Mouse (Mus musculus) forebrain, postnatal 0 days (tissue): Measurements from ENCODE around the gene Pacs1. TPM values are rescaled to one million over a fixed set of nuclear protein-coding genes. Genes with fewer than 3 reads are reported as not detected.

Experiments used
- ATAC-seq: fragments of 200-750 bp; cut with Nextera tagmentation; 2 replicates; pipeline ENCODE4 v1.8.0; 2017; ENCODE audit warnings: mild to moderate bottlenecking, moderate library complexity
- DNase-seq: peaks from one replicate; pipeline ENCODE4 v3.0.0-alpha.2; 2015
- H3K27ac ChIP-seq: fragments of 300-500 bp; sonication (generic); 2 replicates; pipeline ENCODE4 v1.5.1; 2014; ENCODE audit warnings: low read depth, mild to moderate bottlenecking, antibody characterized with exemption, low read length, moderate library complexity, mixed read lengths
- H3K27me3 ChIP-seq: fragments of 300-500 bp; sonication (generic); 2 replicates; pipeline ENCODE4 v1.6.1; 2014; ENCODE audit warnings: mild to moderate bottlenecking, low read length, mixed read lengths; ENCODE audit not compliant: insufficient read depth
- H3K36me3 ChIP-seq: fragments of 300-500 bp; sonication (generic); 2 replicates; pipeline ENCODE4 v1.6.1; 2014; ENCODE audit warnings: mild to moderate bottlenecking, moderate library complexity; ENCODE audit not compliant: insufficient read depth
- H3K4me1 ChIP-seq: fragments of 300-500 bp; sonication (generic); 2 replicates; pipeline ENCODE4 v1.6.1; 2014; ENCODE audit warnings: antibody characterized with exemption; ENCODE audit not compliant: insufficient read depth
- H3K4me2 ChIP-seq: fragments of 300-500 bp; sonication (generic); 2 replicates; pipeline ENCODE4 v1.6.1; 2014; ENCODE audit warnings: low read depth, mild to moderate bottlenecking, moderate library complexity
- H3K4me3 ChIP-seq: fragments of 300-500 bp; sonication (generic); 2 replicates; pipeline ENCODE4 v1.5.1; 2014; ENCODE audit warnings: low read depth, low read length, mixed read lengths
- H3K9ac ChIP-seq: fragments of 300-500 bp; sonication (generic); 2 replicates; pipeline ENCODE4 v1.6.1; 2014; ENCODE audit warnings: mild to moderate bottlenecking
- H3K9me3 ChIP-seq: fragments of 300-500 bp; sonication (generic); 2 replicates; pipeline ENCODE4 v1.6.1; 2016; ENCODE audit warnings: low read length
- CTCF ChIP-seq: sonication (generic); IDR thresholded peaks from 2 replicates; pipeline ENCODE4 v1.5.1; 2016; ENCODE audit warnings: antibody characterized with exemption, control low read depth, low read depth
- WGBS: fragments of 180-500 bp; shearing (Covaris S2); extraction: QIAGEN DNeasy Blood & Tissue Kit; methylation state at CpG from one replicate; pipeline ENCODE4 v1.1.7; 2014; 5-methylcytosine and 5-hydroxymethylcytosine counted together
- polyA plus RNA-seq: library from polyadenylated mRNA; unstranded; fragments of >200 nt; fragmentation: Nextera tagmentation; extraction: Ambion mirVana; gene quantifications from 2 replicates; pipeline ENCODE4 v1.2.1, GENCODE M21; 2015
- total RNA-seq: library from RNA; depleted of rRNA; stranded (reverse); fragments of >200 nt; gene quantifications from 2 replicates; pipeline ENCODE4 v1.2.3, GENCODE M21; 2014

The Pacs1 gene
- total and polyA plus RNA-seq, 2 experiments from 2014 or later: 44.7 to 84.6 TPM

DNA sequence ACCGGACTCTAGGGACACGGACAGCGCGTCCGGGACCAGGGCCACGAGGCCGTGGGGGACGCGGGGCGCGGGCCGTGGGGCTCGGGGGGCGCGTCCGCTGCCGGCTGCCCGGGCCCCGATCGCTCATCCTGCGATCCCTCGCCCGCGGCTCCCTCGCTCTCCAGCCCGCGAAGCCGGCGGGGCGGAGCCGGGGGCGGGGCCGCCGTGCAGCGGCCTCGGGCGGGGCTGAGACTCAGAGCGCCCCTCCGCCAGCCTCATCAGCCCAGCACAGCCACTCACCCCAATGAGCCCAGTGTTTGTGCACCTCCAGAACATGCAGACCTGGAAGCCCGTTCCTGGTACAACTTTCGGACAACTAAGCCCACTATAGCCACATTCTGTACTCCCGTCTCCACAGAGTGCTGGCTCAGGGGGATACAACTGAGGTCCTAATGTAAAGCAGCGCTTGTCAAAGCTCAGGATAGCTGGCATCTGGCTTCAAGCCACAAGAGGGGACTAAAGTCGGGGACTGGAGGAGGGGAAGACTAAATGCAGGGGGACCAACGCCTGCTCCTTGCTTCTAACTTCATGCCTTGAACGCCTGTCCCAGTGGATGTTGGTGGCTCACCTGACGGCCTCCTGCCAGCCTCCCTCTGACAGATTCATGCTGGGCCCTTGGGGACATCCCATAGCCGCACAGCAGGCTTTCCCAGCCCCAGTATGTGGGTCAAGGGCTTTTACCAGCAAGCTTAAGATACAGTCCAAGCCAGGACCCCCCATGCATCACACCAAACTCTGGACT lies 174.4 kb downstream of the Pacs1 start, which contains the start of gene Cnih2:
Cnih2 (minus strand) TSS at position 159 of the 781 bp plus-strand sequence.
- Histone ChIP-seq H3K9me3 (no peaks in the 10 kb centered on the region), H3K4me1 (peaks cover 38% of the 10 kb centered on the region), H3K36me3 (peaks cover 41% of the 10 kb centered on the region), H3K27ac (peak within 1 kb of the TSS; percentile 97), H3K4me3 (peak within 1 kb of the TSS; percentile 94), H3K4me2 (peak within 1 kb of the TSS; percentile 74), H3K9ac (peak within 1 kb of the TSS; percentile 99), H3K27me3 (no peaks in the 10 kb centered on the region)
- no peak for TF ChIP-seq CTCF
- peak; percentile 72 for ATAC-seq
- DNase-seq: peak; percentile 86
- 2% methylated on average over 45 of the region's 48 CpGs for WGBS

DNA sequence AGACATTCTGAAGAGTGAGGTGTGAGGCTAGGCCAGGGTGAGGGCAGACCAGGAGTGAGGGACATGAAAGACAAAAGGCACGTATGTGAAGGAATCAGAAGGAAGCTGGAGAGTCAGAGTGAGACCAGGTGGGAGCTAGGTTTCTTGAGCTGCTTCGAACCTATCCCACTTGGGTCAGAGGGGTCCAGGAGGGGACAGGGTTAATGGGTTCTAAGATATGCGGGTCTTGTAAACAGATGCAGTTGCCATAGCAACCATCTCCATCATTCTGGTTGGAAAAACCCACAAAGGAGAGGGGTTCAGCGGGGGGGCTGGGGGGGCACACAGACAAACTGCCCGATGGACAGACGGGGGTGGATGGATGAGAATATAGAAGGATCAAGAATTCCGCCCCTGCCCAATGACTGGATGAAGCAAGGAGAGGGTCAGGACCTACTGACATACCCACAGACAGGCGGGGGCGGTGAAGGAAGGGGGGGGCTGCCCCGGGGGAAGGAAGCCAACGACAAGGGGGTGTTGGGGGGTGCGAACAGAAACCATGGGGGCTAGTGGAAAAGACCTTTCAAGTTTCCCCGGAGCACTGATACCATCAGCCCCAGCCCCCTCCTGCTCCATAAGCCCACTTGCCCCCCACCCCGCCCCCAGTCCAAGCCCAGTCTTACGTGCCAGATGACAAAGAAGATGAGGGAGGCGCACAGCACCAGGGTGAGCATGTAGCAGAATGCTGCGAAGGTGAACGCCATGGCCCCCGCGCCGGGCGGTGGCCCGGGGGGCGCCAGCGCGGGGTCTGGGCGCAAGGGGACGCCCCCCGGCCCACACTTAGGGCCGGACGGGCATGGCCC lies 175.2 kb downstream of the Pacs1 start:
- Histone ChIP-seq H3K4me3 (peak overlapping the region; percentile 94), H3K36me3 (peaks cover 40% of the 10 kb centered on the region), H3K9me3 (no peaks in the 10 kb centered on the region), H3K4me2 (peak overlapping the region; percentile 74), H3K9ac (peak overlapping the region; percentile 99), H3K27ac (peak overlapping the region; percentile 97), H3K4me1 (peaks cover 38% of the 10 kb centered on the region), H3K27me3 (no peaks in the 10 kb centered on the region)
- WGBS: 3% methylated on average over 25 of the region's 31 CpGs
- ATAC-seq (peak; percentile 46; the same call in 1 of the 2 replicates), DNase-seq (peak; percentile 73)
- no peak for TF ChIP-seq CTCF

DNA sequence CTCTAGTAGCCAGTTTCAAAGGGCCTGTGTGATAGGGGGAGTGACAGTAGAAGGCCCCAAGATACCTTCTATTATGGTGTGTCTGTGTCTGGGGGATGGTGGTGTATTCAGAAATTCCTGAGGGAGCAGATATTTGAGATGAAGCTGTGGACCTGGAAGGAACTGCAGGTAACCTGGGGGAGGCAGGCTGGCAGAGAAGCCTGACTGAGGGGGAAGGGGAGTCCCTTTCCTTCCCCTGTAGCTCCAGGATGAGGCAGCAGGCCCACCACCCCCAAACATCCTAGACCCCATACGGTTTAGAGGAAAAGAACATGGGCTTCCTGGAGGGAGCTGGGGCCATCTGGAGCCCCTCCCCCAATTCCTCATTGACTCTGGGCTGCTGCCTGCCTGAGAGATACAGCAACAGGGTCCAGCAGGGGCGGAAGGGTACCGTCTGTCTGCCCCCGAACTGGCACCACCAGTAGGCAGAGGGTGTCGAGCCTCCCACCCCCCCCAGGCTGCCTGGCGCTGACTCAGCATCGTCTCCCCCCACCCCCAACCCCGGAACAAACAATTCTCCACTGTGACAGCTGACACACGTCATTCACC lies 176.9 kb downstream of the Pacs1 start:
- peak overlapping the region; percentile 94 for H3K4me3 ChIP-seq
- peak overlapping the region; percentile 99 for H3K9ac ChIP-seq
- H3K4me1 ChIP-seq: peaks cover 38% of the 10 kb centered on the region
- ATAC-seq (no peak), DNase-seq (no peak)
- TF ChIP-seq CTCF: no peak
- peak overlapping the region; percentile 97 for H3K27ac ChIP-seq
- H3K4me2 ChIP-seq: peak overlapping the region; percentile 74
- H3K27me3 ChIP-seq: no peaks in the 10 kb centered on the region
- 5% methylated on average over 9 of the region's 9 CpGs for WGBS
- H3K36me3 ChIP-seq: peaks cover 37% of the 10 kb centered on the region
- no peaks in the 10 kb centered on the region for H3K9me3 ChIP-seq

DNA sequence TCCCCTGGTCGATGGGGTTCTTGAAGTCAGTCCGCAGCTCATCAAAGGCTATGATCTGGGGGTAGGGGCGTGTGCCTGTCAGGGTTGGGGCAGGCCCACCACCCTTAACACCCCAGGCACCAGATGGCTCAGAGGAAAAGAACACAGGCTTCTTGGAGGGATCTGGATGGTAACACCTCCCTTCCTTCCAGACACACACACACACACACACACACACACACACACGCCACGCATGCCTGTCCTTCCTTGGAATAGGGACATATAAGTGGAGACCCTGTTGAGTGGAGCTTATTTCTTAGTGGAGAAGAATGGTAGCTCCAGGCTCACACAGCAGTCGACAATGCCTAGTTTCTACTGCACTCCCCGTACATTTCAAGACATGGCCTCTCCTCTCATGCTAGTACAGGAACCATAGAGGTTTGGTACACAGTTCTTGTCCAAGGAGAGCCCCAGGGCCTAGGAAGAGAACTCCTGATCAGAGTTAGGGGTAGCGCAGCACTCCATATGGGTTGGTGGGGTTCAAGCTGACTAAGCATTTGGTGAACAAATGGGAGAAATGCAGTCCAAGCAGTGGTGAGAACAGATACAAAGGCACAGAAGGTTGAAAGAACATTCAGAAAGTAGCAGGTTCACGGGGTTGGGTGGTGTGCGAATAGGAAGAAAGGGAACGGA lies 178.0 kb downstream of the Pacs1 start:
- H3K9me3 ChIP-seq: no peaks in the 10 kb centered on the region
- DNase-seq: peak; percentile 73
- WGBS: 17% methylated on average over 11 of the region's 11 CpGs

DNA sequence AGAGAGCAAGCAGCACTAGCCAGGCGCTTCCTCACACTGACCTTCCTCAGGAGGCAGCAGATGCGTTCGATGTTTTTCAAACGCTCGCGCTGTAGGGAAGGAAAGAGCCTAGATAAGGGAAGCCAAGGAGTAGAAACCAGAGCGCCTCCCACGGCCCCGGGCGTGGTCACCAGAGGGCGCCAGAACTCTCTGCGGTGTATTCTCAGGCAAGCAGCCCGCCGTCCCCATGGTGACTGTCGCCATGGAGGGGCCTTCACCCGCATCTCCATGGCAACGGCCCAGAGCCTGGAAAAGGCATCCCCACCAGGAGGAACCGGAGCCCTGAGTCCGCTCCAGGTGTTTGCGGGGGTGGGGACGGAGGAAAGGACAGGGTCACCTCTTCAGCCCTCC lies 178.7 kb downstream of the Pacs1 start:
- peak; percentile 86 for ATAC-seq
- H3K36me3 ChIP-seq: peaks cover 30% of the 10 kb centered on the region
- H3K27me3 ChIP-seq: no peaks in the 10 kb centered on the region
- WGBS: 4% methylated on average over 20 of the region's 21 CpGs
- peaks cover 38% of the 10 kb centered on the region for H3K4me1 ChIP-seq
- peak; percentile 97 for DNase-seq
- H3K9ac ChIP-seq: peak overlapping the region; percentile 99
- H3K4me2 ChIP-seq: peak overlapping the region; percentile 74
- peak overlapping the region; percentile 94 for H3K4me3 ChIP-seq
- peak overlapping the region; percentile 97 for H3K27ac ChIP-seq
- H3K9me3 ChIP-seq: no peaks in the 10 kb centered on the region
- TF ChIP-seq CTCF: peak; percentile 92

More for the DNA sequence above, 178.0 kb downstream of the Pacs1 start:
- H3K4me3 ChIP-seq: peak overlapping the region; percentile 94
- H3K9ac ChIP-seq: peak overlapping the region; percentile 99
- ATAC-seq: peak; percentile 26
- no peaks in the 10 kb centered on the region for H3K27me3 ChIP-seq
- peaks cover 38% of the 10 kb centered on the region for H3K4me1 ChIP-seq
- H3K4me2 ChIP-seq: peak overlapping the region; percentile 74
- peak overlapping the region; percentile 97 for H3K27ac ChIP-seq
- no peak for TF ChIP-seq CTCF
- peaks cover 31% of the 10 kb centered on the region for H3K36me3 ChIP-seq

DNA sequence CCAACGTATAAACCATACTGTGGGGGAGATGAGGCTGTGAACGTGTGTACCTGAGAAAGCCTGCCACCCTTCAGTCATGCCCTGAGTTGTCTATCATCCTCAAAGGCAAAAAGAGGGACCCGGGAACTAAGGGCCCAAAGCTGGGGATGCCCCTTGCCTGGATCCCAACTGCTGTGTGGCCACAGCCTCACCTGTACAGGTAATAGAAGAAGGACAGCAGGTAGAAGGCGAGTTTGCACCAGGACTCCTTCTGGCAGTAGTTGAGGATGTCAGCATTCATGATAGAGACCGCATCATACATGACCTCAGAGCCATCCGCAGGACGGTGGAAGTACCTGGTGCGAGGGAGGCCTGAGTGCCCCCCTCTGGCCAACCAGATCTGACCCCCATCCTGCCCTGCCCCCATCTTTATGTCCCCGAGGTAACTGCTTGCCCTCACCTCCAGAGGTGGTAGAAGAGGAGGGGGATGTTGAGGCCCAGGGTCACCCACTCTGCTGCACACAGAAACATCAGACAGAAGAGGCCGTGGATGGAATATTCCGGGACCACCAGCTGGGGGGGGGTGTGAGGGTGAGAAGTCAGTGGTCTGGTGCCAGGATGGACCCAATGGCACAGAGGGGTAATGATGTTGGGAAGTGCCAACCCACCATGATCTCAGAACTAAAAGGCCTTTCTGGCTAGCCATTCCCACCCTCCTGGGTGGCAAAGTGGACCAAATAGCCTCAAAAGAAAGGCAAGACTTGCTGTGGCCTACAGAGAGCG lies 179.3 kb downstream of the Pacs1 start:
- Histone ChIP-seq H3K36me3 (peaks cover 30% of the 10 kb centered on the region), H3K9ac (peak overlapping the region; percentile 15; the same call in 1 of the 2 replicates), H3K9me3 (no peaks in the 10 kb centered on the region), H3K27me3 (no peaks in the 10 kb centered on the region), H3K4me1 (peaks cover 37% of the 10 kb centered on the region), H3K4me3 (peak overlapping the region; percentile 10; the same call in 1 of the 2 replicates), H3K4me2 (peak overlapping the region; percentile 74), H3K27ac (peak overlapping the region; percentile 97; the same call in 1 of the 2 replicates)
- no peak for TF ChIP-seq CTCF
- ATAC-seq (no peak), DNase-seq (no peak)
- 68% methylated on average over 12 of the region's 12 CpGs for WGBS
